Mouse (Mus musculus) adrenal gland, adult (tissue): Measurements from ENCODE around the gene Aqp3.

Experiments used
- DNase-seq, 2 experiments: peaks; one replicate each; pipeline ENCODE4 v3.0.0; 2022 to 2023; ENCODE audit warnings: low spot score in 1 of 2; ENCODE audit not compliant: inconsistent age in 2 of 2

Gene Aqp3

GRCm38 (mm10) chr4:41063894-41064673 is 33.9 kb downstream of the Aqp3 start:
- DNase-seq: peak in 1 of 2 experiments; percentile 68

- no peak for DNase-seq
These were observed 34.6 kb downstream of the Aqp3 start for GRCm38 (mm10) chr4:41063351-41063750.

- DNase-seq: no peak
These were observed 40.6 kb downstream of the Aqp3 start for GRCm38 (mm10) chr4:41057361-41057760.

GRCm38 (mm10) chr4:41056742-41057332 is 41.1 kb downstream of the Aqp3 start:
- no peak for DNase-seq

GRCm38 (mm10) chr4:41056253-41056652 is 41.7 kb downstream of the Aqp3 start:
- DNase-seq: no peak

GRCm38 (mm10) chr4:41055111-41055510 is 42.9 kb downstream of the Aqp3 start:
- peak in 1 of 2 experiments; percentile 33 for DNase-seq

GRCm38 (mm10) chr4:41051781-41052180 is 46.2 kb downstream of the Aqp3 start:
- no peak for DNase-seq

- DNase-seq: peak; percentile 77 to 93
These were observed 47.0 kb downstream of the Aqp3 start for GRCm38 (mm10) chr4:41050726-41051675.

- peak in 1 of 2 experiments; percentile 70 for DNase-seq
These were observed 49.1 kb downstream of the Aqp3 start for GRCm38 (mm10) chr4:41048926-41049325.

- peak in 1 of 2 experiments; percentile 57 for DNase-seq
These were observed 50.3 kb downstream of the Aqp3 start, which contains the start of gene Aqp7 for GRCm38 (mm10) chr4:41047524-41048271. Aqp7 (minus strand) TSS chr4:41048139.

GRCm38 (mm10) chr4:41046254-41046795 is 51.7 kb downstream of the Aqp3 start:
- peak in 1 of 2 experiments; percentile 32 for DNase-seq

GRCm38 (mm10) chr4:41045288-41045687 is 52.7 kb downstream of the Aqp3 start:
- DNase-seq: peak in 1 of 2 experiments; percentile 21

- peak in 1 of 2 experiments; percentile 72 for DNase-seq
These were observed 54.0 kb downstream of the Aqp3 start for GRCm38 (mm10) chr4:41043961-41044360.

- DNase-seq: no peak
These were observed 55.1 kb downstream of the Aqp3 start for GRCm38 (mm10) chr4:41042880-41043279.
